Mouse (Mus musculus): ENCODE data around the gene Rac3.

Rac3 gene

DNA sequence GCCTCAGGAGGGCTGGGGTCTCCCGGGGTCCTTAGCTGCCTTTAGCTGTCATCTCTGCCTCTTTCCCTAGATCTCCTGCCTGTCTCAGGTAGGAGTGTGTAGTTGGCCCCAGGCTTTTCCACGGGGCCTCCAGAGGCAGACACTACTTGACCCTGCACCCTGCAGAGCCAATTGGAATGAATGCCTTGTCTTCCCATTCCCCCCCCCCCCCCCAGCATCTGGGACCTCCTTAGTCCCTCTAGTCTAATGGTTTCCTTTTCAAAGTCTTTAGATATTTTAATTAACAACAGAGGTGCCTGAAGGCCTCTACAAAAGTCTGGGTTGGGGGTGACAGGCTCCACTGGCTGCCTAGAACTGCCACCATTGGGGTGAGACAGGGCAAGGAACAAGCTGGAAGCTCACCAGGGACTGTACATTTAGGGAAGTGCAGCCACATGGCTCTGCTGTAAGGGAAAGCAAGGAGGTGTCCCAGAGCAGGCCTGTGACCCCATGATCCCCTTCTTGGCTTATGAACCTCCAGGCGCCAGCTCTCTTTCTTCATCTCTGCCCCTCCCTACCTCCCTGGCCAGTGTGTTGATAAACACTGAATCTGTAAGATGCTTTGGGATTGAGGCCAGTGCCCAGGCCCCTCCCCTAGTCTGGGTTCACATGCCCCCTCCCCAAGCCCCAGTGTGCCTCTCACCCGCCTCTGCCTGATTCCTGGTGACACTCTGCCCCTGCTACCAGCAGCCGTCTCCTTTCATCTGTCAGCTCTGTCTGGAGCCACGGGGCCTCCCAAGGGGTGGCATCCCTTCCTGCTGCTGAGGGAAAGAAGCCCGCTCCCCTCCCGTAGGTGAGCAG, 16.6 kb upstream of the Rac3 start:
- no peak for DNase-seq (ENCODE audit: extremely low spot score, low read depth, low spot score)

GRCm38 (mm10) chr11:120706120-120706519, 15.2 kb upstream of the Rac3 start:
- no peak for DNase-seq (ENCODE audit: extremely low spot score, low read depth, low spot score)

DNA sequence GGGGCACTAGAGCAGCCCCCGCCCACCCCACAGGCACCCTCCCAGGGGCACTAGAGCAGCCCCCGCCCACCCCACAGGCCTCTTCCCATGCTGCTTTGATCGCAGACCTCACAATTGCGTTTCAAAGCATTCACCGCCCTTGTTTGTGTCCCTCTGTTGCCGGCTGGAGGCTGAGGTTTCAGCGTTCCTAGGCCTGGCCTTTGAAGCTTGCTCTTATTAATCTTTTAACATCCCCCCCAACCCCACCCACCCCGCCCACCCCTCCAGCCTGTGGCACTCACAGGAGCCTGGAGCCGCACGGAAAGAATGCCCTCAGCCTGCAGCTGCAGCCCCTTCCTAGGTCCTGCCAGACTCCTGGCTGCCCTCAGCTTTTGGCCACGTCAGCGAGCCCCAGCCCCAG, 14.0 kb upstream of the Rac3 start:
- DNase-seq (ENCODE audit: extremely low spot score, low read depth, low spot score): no peak

DNA sequence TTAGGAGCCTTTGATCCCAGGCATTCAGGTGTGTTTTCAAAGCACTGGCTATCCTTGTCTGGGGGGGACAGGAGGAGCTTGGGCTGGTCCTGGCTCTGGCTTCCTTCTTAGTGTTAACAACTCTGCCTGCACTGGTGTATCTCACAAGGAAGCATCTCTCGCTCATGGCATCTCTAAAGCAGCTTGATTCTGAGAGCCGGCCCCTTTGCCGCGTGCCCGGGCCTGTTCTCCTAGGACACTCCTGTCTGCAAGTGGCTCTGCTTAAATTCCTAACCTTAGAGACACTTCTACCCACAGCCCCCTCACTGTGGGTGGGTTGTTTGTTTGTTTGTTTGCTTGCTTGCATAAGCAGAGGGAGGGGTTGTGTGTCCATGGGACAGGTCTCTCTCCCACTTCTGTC, 13.3 kb upstream of the Rac3 start:
- no peak for DNase-seq (ENCODE audit: extremely low spot score, low read depth, low spot score)

DNA sequence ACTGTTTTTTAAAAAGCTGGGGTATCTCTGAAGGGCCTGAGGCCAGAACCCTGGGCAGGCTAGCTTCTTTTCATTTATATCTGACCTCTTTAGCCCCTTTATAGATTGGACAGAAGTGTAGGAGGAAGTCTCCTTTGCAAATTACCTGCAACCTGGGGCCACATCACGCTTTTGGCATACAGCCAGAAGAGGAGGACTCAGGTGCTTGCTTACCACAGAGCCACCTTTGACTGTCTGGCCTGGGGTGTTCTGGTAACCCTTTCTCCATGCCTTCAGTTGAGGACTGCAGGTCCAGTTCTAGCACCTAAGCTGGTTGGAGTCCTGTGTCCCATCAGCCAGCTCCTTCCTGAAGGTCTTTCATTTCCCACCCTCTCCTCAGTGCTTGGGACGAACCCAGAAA, 11.7 kb upstream of the Rac3 start:
- no peak for DNase-seq (ENCODE audit: extremely low spot score, low read depth, low spot score)

DNA sequence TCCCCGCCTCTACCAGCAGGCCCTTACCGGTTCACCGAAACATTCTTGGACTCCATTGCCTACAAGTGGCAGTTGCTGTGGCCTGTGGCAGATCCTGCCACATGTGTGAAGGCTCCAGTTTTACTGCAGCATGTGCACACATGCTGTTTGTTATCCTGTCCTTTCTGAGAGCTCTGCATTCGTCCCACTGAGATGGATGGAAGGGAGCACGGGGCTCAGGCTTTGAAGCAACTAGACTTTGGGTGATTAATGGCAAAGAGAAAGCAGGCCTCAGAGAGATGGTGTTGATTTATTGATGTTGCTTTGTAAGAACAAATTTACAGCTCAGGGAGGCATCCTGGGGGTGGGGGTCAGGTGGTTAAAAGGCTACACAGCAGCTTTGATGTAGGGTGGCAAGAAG, 10.6 kb upstream of the Rac3 start:
- no peak for DNase-seq (ENCODE audit: extremely low spot score, low read depth, low spot score)

DNA sequence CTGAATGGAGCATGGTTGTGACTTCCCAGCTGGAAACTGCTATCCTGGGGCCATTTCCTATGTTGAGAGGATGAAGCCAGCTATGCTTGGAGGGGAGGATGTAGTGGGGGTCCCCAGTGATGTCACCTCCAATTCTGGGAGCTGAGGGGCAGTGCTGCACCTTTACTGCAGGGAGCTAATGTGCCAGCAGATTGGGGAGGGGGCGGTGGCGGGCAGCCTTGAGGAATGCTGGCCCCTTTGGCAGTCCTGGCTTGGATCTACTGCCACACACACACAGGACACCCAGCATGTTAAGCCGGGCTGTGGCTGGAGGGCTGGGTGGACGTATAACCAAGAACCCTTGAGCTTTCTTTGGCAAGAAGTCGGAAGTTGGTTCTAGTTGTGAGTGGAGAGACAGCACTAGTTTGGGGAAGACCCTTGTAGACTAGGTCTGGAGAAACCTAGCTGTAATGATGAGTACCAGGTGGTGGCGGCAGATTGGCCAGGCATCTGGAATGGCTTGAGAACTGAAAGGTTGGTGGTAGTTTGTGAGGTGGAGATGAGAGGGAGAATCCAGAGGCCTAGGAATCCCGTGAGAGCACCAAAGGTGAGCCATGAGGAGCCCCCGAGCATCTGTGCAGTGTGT, 9.2 kb upstream of the Rac3 start:
- DNase-seq (ENCODE audit: extremely low spot score, low read depth, low spot score): no peak

GRCm38 (mm10) chr11:120712771-120713568, 8.3 kb upstream of the Rac3 start:
- DNase-seq (ENCODE audit: extremely low spot score, low read depth, low spot score): no peak

DNA sequence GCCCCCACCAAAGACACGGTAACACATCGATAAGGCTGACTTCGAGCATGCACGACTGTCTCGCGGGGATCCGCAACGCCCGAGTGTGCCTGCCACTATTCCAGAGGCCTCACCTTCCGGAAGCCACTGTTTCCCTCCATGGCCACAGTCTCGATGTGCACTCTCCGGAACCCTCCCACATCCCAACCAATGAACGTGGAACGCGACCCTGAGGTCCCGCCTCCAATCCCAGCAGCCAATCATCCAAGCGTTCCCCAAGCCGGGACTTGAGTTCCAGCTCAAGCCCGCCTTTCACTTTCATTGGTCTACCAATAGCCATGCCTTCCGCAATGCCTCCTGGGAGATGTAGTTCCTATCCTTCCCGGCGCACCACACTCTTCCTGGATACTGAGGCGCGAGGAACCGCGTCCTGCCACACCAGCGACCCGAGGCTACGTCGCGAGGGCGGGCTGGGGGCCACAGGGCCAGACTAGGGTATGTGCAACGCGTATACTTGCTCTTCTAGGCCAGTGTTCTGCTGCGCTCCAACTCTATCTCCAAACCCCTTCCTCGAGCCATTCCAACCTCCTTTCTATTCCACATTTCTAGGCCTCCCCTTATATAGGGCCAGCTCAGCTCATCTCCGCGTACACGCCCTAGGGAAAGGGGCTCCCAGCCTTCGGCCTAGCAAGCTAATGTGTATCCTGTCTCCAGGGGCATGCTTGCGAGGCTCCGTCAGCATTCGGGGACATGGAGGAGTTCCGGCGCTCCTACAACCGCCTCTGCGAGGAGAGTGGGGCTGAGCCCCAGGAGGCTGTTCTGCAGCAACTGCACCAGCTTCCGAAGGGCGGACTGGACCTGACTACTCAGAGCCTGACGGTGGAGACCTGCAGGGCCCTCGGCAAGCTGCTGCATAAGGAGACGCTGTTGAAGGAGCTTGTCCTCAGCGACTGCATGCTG, 7.4 kb upstream of the Rac3 start, which contains the start of the genes Cenpx and Lrrc45:
Gene Cenpx, minus strand, starts transcription at position 159 of the 939 bp plus-strand sequence.
Gene Lrrc45, plus strand, starts transcription at position 346 of the 939 bp plus-strand sequence.
- DNase-seq (ENCODE audit: extremely low spot score, low read depth, low spot score): peak; percentile 96

DNA sequence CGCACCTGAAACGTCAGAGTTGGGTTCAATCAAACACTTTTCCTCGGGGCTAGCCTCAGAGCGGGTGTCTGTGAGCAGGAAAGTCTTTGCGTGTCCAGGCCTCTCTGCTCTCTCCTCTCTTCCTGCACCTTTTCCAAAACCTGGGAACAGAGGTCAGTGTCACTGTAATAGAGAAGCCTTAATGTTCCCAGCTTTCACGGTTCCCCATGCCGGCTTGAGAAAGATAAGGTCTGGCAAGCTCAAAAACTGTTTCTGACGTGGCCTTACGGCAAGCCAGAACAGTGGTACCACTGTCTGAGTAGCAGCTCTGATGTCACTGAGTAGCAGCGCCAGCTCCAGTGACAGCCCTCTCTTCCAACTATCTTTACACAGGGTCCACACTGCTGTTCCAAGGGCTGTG, 6.7 kb upstream of the Rac3 start:
- DNase-seq (ENCODE audit: extremely low spot score, low read depth, low spot score): no peak

DNA sequence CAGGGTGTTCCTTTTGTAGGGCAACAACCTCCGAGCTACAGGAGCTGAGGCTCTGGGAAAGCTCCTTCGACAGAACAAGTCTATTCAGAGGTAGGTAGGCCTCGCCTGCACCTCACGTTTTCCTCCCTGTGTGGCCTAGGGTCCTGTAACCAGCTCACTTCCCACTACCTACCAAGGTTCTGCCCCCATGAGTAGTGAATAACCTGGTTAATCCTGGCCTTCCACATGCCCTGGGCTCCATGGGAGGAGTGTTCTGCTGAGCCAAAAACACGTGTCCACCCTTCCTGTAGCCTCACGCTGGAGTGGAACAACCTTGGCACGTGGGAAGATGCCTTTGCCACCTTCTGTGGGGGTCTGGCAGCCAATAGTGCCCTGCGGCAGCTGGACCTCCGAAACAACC, 6.1 kb upstream of the Rac3 start:
- no peak for DNase-seq (ENCODE audit: extremely low spot score, low read depth, low spot score)

- DNase-seq (ENCODE audit: extremely low spot score, low read depth, low spot score): no peak
Observed at GRCm38 (mm10) chr11:120719242-120719641, 2.0 kb upstream of the Rac3 start.

- DNase-seq (ENCODE audit: extremely low spot score, low read depth, low spot score): no peak
Observed at GRCm38 (mm10) chr11:120719841-120720376, 1.4 kb upstream of the Rac3 start.

GRCm38 (mm10) chr11:120720450-120720849, 820 bp upstream of the Rac3 start:
- DNase-seq (ENCODE audit: extremely low spot score, low read depth, low spot score): peak; percentile 89

- DNase-seq (ENCODE audit: extremely low spot score, low read depth, low spot score): no peak
Observed at GRCm38 (mm10) chr11:120722067-120722630, 879 bp downstream of the Rac3 start.

- DNase-seq (ENCODE audit: extremely low spot score, low read depth, low spot score): no peak
Observed at GRCm38 (mm10) chr11:120722761-120723382, 1.6 kb downstream of the Rac3 start.

DNA sequence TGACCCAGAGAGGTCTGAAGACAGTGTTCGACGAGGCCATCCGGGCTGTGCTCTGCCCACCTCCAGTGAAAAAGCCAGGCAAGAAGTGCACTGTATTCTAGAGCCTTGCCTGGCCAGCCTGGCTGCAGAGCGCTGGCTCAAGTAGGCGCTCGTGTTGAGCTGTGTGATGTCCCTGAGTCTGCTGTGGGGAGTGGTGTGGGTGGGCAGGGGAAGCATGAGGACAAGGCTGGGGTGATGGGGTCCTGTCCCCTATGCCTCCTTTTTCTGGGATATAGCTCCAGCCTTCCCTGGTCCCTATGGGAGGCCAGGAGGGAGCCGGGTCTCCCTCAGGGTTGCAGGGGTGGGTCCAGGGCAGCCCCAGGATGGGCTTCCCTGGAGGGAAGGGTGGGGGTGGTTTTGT, 2.2 kb downstream of the Rac3 start:
- DNase-seq (ENCODE audit: extremely low spot score, low read depth, low spot score): no peak

DNA sequence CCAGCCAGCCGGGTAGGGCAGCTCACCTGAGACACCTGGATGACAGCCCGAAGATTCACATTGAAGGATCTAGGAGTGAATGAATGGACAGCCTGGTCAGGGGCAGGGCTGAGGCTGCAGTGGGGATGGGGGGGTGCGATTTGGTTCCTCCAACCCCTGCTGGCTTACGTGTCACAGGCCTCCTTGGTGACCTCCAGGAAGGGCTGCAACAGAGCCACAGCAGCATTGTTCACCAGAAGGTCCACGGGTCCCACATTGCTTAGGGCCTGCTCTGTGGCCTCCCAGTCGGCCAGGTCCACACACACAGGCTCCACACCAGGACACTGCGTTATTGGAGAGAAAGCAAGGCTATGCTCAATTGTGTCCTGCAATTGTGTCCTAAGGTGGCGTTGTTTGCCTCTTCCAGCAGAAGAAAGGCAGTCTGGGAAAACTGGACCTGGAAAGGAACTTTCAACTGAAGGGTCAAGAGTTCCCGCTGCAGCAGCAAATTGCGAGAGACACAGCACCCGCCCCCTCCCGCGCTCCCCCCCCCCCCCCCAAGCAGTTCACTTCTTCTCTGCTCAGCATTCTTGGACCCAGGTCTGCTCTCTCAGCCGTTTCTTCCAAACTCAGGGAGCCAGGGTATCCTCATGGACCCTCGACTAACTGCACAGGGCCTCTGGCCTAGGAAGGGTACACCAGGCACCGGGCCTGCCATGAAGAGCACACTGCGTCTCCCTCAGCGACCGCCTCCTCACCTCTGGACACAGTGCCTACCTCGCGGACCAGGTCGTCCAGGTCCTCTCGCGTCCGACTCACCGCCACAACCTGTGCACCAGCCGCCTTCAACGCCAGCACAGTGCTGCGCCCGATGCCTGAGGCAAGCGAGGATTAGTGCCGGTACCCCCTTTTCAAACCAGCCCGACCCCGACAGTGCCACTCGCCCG, 5.2 kb downstream of the Rac3 start:
- DNase-seq (ENCODE audit: extremely low spot score, low read depth, low spot score): no peak
